Mouse (Mus musculus) neural tube, embryonic 13.5 days (tissue): Measurements from ENCODE around the gene Sap30bp. TPM values are rescaled to one million over a fixed set of nuclear protein-coding genes. Genes with fewer than 3 reads are reported as not detected.

ENCODE experiments used
- ATAC-seq: fragments of 200-750 bp; cut with Nextera tagmentation; 2 replicates; pipeline ENCODE4 v1.8.0; 2017; ENCODE audit warnings: low read depth, mild to moderate bottlenecking, moderate TSS enrichment, moderate library complexity
- H3K27ac ChIP-seq: fragments of 300-500 bp; sonication (generic); replicated peaks from 2 replicates; pipeline ENCODE4 v1.5.1; 2015; ENCODE audit warnings: moderate library complexity, mild to moderate bottlenecking, inconsistent platforms
- H3K27me3 ChIP-seq: fragments of 300-500 bp; sonication (generic); 2 replicates; pipeline ENCODE4 v1.6.1; 2015; ENCODE audit warnings: mild to moderate bottlenecking, inconsistent platforms
- H3K36me3 ChIP-seq: fragments of 300-500 bp; sonication (generic); 2 replicates; pipeline ENCODE4 v1.6.1; 2015; ENCODE audit warnings: mild to moderate bottlenecking, inconsistent platforms
- H3K4me1 ChIP-seq: fragments of 300-500 bp; sonication (generic); replicated peaks from 2 replicates; pipeline ENCODE4 v1.6.1; 2015; ENCODE audit warnings: inconsistent platforms
- H3K4me2 ChIP-seq: fragments of 300-500 bp; sonication (generic); 2 replicates; pipeline ENCODE4 v1.6.1; 2015; ENCODE audit warnings: inconsistent platforms, mild to moderate bottlenecking, moderate library complexity
- H3K4me3 ChIP-seq: fragments of 300-500 bp; sonication (generic); 2 replicates; pipeline ENCODE4 v1.5.1; 2015; ENCODE audit warnings: mild to moderate bottlenecking, inconsistent platforms
- H3K9ac ChIP-seq: fragments of 300-500 bp; sonication (generic); 2 replicates; pipeline ENCODE4 v1.6.1; 2015; ENCODE audit warnings: moderate library complexity, mild to moderate bottlenecking, inconsistent platforms
- H3K9me3 ChIP-seq: fragments of 300-500 bp; sonication (generic); 2 replicates; pipeline ENCODE4 v1.6.1; 2016; ENCODE audit warnings: inconsistent platforms
- WGBS: fragments of 180-500 bp; shearing (Covaris S2); methylation state at CpG from one replicate; pipeline ENCODE4 v1.1.7; 2015; 5-methylcytosine and 5-hydroxymethylcytosine counted together
- polyA plus RNA-seq: library from polyadenylated mRNA; unstranded; fragments of >200 nt; fragmentation: Nextera tagmentation; extraction: Ambion mirVana; gene quantifications from 2 replicates; pipeline ENCODE4 v1.2.1, GENCODE M21; 2015

Sap30bp gene
- polyA plus RNA-seq, 1 experiment from 2014 or later = 59.4 TPM

DNA sequence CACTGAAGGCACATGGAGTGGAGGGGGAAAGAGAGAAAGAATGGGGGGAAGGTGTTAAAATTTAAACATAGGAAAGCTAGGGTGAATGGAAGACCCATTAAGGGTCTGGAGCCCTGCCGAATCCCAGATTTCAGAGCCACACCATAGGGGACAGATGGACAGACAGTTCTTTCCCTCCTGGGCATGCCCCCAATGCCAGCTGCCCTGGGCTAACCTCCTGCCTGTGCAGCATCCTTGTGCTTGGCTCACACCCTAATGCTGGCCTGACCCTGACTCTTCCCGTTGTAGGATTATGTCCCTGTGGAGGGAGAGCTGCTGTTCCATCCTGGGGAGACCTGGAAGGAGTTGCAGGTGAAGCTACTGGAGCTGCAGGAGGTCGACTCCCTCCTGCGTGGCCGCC lies 64.6 kb downstream of the Sap30bp start:
- no peak overlapping the region for H3K27ac ChIP-seq
- WGBS = 76% methylated on average over 5 of the region's 5 CpGs
- ATAC-seq = no peak
- H3K9ac ChIP-seq = no peak overlapping the region
- H3K27me3 ChIP-seq = peaks cover 11% of the 10 kb centered on the region
- H3K4me3 ChIP-seq = no peak overlapping the region
- no peak overlapping the region for H3K4me2 ChIP-seq
- no peaks in the 10 kb centered on the region for H3K36me3 ChIP-seq
- H3K9me3 ChIP-seq = no peaks in the 10 kb centered on the region
- peaks cover 5% of the 10 kb centered on the region for H3K4me1 ChIP-seq

DNA sequence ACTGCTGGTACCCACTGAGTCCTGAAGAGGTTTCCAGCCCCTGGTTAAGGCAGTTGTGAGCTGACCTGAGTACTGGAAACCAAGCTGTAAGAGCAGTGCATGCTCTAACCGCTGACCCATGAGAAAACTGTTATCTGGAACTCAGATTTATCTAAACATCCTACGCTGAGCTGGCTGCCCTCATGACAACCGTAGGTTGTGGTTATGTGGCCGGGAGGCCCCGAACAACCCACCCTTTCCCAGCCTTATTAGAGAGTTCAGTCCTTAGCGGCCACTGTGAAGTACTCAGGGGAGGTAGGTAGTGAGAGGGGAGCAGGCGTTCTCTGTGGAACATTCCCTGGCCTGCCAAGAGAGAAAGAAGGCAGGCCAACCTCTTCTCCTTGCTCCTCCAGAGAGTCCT lies 65.9 kb downstream of the Sap30bp start:
- no peaks in the 10 kb centered on the region for H3K9me3 ChIP-seq
- no peaks in the 10 kb centered on the region for H3K36me3 ChIP-seq
- H3K27me3 ChIP-seq = peaks cover 7% of the 10 kb centered on the region
- H3K4me1 ChIP-seq = peaks cover 5% of the 10 kb centered on the region
- no peak for ATAC-seq
- 84% methylated on average over 7 of the region's 7 CpGs for WGBS
- no peak overlapping the region for H3K4me3 ChIP-seq
- H3K9ac ChIP-seq = no peak overlapping the region
- no peak overlapping the region for H3K4me2 ChIP-seq
- H3K27ac ChIP-seq = no peak overlapping the region

DNA sequence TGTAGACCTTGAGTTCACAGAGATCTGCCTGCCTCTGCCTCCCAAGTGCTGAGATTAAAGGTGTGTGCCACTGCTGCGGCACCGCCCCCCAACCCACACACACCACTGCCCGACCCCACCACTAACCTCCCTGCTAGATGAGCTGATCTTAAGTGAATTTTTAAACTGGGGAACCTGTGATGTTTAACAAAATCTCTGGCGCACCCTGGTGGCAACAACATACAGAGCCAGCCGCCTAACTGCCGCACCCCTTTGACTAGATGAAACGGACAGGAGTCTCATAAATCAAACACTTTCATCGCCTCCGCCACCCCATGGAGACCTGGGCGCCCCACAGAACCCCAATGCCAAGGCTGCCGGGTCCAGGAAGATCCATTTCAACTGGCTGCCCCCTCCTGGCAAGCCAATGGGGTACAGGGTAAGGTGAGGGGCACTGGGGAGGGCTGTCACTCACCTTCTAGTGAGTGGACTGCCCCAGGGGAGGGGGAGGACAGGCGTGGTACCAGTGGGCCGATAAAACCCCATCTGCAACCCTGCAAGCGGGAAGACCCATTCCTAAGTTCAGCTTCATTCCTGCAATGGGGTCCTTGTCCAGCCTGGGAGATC lies 66.6 kb downstream of the Sap30bp start:
- H3K27me3 ChIP-seq = peaks cover 7% of the 10 kb centered on the region
- H3K9me3 ChIP-seq = no peaks in the 10 kb centered on the region
- no peaks in the 10 kb centered on the region for H3K36me3 ChIP-seq
- no peak overlapping the region for H3K4me3 ChIP-seq
- no peak for ATAC-seq
- H3K4me1 ChIP-seq = peaks cover 8% of the 10 kb centered on the region
- WGBS = 16% methylated on average over 14 of the region's 14 CpGs
- H3K9ac ChIP-seq = peak overlapping the region; percentile 34; the same call in 1 of the 2 replicates
- peak overlapping the region; percentile 26; the same call in 1 of the 2 replicates for H3K4me2 ChIP-seq
- H3K27ac ChIP-seq = no peak overlapping the region

DNA sequence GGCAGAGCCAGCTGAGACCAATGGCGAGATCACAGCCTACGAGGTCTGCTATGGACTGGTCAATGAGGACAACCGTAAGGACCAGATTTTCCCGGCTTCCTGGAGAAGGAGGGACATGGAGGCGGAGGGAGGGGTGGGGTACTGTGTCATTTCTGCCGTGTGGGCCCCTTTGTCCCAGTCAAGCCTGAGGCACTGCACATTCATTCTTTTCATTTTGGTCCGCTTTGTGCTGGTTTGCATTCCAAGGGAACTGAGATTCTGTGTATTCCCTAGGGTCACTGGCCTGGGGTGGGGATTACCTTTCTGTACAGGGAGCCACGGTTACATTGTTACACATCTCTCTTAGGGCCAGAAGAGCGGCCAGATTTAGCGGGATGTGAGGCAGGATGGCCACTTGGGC lies 67.5 kb downstream of the Sap30bp start:
- Histone ChIP-seq H3K36me3 (no peaks in the 10 kb centered on the region), H3K4me2 (no peak overlapping the region), H3K9ac (no peak overlapping the region), H3K27ac (no peak overlapping the region), H3K4me1 (peaks cover 18% of the 10 kb centered on the region), H3K9me3 (no peaks in the 10 kb centered on the region), H3K27me3 (peaks cover 7% of the 10 kb centered on the region), H3K4me3 (no peak overlapping the region)
- no peak for ATAC-seq
- WGBS = 34% methylated on average over 10 of the region's 10 CpGs

DNA sequence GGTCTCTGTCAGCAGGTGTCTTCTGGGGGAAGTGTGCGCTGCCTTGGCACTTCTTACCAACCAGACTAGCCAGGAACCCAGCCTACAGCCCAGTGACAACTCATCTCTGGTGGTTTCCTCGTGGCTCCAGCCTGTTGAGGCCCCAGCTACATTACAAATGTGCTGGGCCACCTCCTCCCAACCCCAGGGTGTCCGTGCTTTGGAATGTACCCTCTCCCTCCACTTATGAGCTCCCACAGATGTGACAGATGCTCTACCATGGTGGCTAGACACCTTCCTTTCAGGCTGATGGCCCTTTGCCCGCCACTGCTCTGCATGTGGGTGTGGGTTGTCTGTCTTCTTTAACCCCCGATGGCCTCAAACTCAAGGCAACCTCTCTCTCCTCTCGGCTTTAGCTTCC lies 68.6 kb downstream of the Sap30bp start:
- peaks cover 7% of the 10 kb centered on the region for H3K27me3 ChIP-seq
- peaks cover 23% of the 10 kb centered on the region for H3K4me1 ChIP-seq
- no peak overlapping the region for H3K4me2 ChIP-seq
- H3K27ac ChIP-seq = no peak overlapping the region
- H3K9ac ChIP-seq = no peak overlapping the region
- H3K36me3 ChIP-seq = no peaks in the 10 kb centered on the region
- no peaks in the 10 kb centered on the region for H3K9me3 ChIP-seq
- 72% methylated on average over 6 of the region's 6 CpGs for WGBS
- H3K4me3 ChIP-seq = no peak overlapping the region
- no peak for ATAC-seq

DNA sequence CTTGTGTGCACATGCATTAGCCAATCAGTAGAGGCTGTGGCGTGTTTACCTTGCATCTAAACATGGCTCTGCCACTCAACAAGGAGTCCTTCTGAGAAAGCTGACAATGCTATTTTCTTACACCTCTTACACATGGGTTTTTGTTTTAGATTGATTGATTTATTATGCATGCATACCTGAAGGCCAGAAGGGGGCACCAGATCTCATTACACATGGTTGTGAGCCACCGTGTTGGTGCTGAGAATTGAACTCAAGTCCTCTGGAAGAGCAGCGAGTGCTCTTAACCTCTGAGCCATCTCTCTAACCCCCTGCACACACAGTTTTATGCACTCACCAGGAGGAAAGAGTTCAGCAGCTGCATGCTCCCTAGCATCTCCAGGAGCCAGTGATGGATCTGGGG lies 69.8 kb downstream of the Sap30bp start:
- Histone ChIP-seq H3K27ac (no peak overlapping the region), H3K27me3 (peaks cover 7% of the 10 kb centered on the region), H3K4me1 (peaks cover 23% of the 10 kb centered on the region), H3K4me3 (no peak overlapping the region), H3K36me3 (0 out of 2 replicates have a peak, but pooled peaks cover 8% of the 10 kb centered on the region), H3K9me3 (no peaks in the 10 kb centered on the region), H3K4me2 (no peak overlapping the region), H3K9ac (no peak overlapping the region)
- WGBS = 88% methylated on average over 3 of the region's 3 CpGs
- ATAC-seq = no peak

DNA sequence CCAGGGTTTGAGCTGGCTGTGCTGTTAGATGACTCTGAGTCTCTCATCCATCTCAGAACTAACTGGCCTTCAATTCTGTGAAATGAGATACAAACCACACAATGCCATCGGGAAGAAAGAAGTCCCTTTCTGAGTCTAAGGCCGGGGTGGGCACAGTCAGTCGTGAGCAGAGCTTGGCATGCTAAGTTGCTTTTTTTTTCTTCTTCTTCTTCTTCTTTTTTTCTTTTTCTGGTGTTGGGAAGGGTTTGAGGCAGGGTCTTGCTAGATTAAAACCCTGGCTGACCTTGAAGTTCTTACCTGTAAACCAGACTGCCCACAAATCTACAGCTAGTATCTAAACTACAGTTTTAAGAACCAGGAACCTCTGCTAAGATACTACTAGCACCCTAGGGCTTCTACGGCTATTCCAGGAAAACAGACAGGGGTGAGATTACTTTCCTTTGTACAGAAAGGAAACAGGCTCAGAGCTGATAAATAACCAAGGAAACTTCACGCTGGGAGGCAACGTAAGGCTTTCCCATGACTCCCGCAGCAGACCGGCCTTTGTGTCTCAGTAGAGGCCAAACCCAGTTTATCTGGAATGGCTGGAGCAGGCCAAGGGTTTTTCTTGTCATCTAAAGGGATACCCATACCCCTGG lies 71.2 kb downstream of the Sap30bp start:
- WGBS = 33% methylated on average over 8 of the region's 8 CpGs
- H3K4me3 ChIP-seq = peak overlapping the region; percentile 31
- peak overlapping the region; percentile 59 for H3K4me2 ChIP-seq
- peaks cover 23% of the 10 kb centered on the region for H3K4me1 ChIP-seq
- H3K9ac ChIP-seq = peak overlapping the region; percentile 64
- no peaks in the 10 kb centered on the region for H3K9me3 ChIP-seq
- peaks cover 7% of the 10 kb centered on the region for H3K27me3 ChIP-seq
- H3K36me3 ChIP-seq = peaks cover 14% of the 10 kb centered on the region; the same call in 1 of the 2 replicates
- ATAC-seq = no peak
- 0 out of 2 replicates have a peak overlapping the region, but pooled peaks have one; percentile 23 for H3K27ac ChIP-seq

DNA sequence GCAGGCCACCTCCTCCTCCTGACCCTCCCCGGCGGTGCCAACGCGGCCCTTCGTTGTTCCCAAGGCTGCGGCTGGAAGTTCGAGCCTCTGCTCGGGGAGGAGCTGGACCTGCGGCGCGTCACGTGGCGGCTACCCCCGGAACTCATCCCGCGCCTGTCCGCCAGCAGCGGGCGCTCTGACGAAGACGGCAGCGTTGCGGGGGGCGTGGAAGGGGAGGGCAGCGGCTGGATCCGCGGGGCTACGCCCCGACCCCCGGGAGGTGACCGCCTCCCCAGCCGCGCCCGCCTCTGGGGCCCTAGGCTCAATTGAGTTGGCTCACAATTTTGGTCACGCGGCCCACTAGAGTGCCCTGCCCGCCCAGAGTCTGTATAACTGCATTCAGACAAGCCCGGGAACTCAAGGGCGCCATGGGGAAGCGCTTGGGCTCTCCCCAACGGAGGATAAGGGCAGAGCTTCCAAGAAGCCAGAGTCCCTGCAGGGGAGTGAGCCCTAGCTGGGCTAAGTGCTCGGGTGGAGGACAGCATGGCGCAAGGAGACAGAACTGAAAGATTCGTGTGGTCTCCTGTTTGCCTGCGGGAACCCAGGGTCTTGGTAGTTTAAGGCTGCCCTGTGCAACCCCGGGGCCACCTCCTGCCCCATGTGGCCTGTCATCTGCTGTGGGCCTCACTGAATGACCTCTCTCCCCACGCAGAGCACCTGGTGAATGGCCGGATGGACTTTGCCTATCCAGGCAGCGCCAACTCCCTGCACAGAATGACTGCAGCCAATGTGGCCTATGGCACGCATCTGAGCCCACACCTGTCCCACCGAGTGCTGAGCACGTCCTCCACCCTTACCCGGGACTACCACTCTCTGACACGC lies 72.0 kb downstream of the Sap30bp start:
- Histone ChIP-seq H3K27ac (peak overlapping the region; percentile 28; the same call in 1 of the 2 replicates), H3K4me1 (peaks cover 18% of the 10 kb centered on the region), H3K4me3 (peak overlapping the region; percentile 31), H3K4me2 (peak overlapping the region; percentile 59), H3K9ac (peak overlapping the region; percentile 64), H3K36me3 (peaks cover 14% of the 10 kb centered on the region; the same call in 1 of the 2 replicates), H3K9me3 (no peaks in the 10 kb centered on the region), H3K27me3 (peaks cover 3% of the 10 kb centered on the region; the same call in 1 of the 2 replicates)
- WGBS = 6% methylated on average over 53 of the region's 54 CpGs
- peak; percentile 55 for ATAC-seq

DNA sequence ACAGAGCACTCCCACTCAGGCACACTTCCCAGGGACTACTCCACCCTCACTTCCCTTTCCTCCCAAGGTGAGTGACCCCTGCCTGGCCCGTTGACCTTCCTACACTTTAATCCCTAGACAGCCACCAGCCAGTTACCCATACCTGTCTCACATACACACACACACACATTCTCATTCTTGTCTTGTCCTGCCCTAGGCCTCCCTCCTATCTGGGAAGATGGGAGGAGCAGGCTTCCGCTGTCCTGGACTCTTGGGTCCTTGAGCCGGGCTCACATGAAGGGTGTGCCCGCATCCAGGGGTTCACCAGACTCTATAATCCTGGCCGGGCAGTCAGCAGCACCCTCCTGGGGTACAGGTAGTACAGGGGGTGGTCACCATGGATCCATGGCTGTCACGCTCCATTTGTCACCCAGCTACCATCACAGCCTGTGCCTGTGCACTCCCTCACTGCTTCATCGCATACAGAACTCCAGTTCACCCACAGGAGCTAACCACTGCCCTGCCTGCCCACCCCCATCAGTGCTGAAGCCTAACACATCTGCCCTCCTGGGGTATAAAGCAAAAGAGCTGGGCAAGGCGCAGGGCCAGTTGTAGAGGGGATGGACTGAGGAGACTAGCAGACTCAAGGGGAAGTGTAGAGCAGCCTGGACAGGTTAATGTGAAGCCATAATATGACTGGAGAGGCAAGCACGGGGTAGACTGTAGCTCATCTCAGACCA lies 72.8 kb downstream of the Sap30bp start:
- Histone ChIP-seq H3K27ac (no peak overlapping the region), H3K9ac (peak overlapping the region; percentile 64; the same call in 1 of the 2 replicates), H3K9me3 (no peaks in the 10 kb centered on the region), H3K4me2 (peak overlapping the region; percentile 59), H3K27me3 (no peaks in the 10 kb centered on the region), H3K4me3 (no peak overlapping the region), H3K4me1 (peaks cover 17% of the 10 kb centered on the region), H3K36me3 (peaks cover 14% of the 10 kb centered on the region; the same call in 1 of the 2 replicates)
- 71% methylated on average over 9 of the region's 9 CpGs for WGBS
- ATAC-seq = peak; percentile 5; the same call in 1 of the 2 replicates

DNA sequence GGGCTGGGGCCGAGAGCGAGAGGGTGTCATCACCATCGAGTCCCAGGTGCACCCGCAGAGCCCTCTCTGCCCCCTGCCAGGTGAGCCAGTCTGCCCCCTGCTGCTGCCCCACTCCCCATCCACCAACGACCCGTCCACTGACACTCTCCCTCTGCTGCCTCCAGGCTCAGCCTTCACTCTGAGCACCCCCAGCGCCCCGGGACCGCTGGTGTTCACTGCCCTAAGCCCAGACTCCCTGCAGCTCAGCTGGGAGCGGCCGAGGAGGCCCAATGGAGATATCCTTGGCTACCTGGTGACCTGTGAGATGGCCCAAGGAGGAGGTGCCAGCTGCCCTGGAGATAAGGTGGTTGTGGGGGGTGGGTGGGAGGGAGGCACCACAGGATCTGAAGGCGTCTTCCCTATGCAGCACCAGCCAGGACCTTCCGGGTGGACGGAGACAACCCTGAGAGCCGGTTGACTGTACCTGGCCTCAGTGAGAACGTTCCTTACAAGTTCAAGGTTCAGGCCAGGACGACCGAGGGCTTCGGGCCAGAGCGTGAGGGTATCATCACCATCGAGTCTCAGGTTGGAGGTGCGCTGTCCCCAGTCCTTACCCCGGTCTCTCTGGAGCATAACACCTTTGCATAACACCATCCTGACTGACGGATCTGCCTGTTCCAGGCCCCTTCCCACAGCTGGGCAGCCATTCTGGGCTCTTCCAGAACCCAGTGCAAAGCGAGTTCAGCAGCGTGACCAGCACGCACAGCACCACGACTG lies 74.2 kb downstream of the Sap30bp start:
- Histone ChIP-seq H3K36me3 (peaks cover 14% of the 10 kb centered on the region; the same call in 1 of the 2 replicates), H3K27ac (no peak overlapping the region), H3K9ac (no peak overlapping the region; the same call in 1 of the 2 replicates), H3K4me3 (no peak overlapping the region), H3K4me1 (peaks cover 28% of the 10 kb centered on the region), H3K27me3 (no peaks in the 10 kb centered on the region), H3K4me2 (no peak overlapping the region), H3K9me3 (no peaks in the 10 kb centered on the region)
- ATAC-seq = no peak
- 91% methylated on average over 28 of the region's 28 CpGs for WGBS

DNA sequence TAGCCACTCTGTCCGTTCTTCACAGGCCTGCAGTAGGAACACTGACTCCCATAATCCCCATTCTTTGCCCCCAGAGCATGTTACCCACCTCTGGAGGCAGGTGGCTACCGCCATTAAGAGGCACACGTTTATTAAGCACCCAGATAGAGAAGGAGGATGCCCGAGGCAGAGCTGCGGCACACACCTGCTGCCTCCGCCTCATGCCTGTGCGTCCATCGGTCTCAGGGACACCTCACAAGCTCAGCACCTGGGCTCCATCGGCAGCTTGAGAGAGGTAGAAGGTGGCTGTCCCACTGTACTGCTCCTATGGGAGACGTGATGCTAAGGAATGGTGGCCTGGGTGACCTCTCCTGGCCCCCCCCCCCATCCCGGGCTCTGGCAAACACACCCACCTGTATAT lies 75.3 kb downstream of the Sap30bp start:
- Histone ChIP-seq H3K27me3 (no peaks in the 10 kb centered on the region), H3K9me3 (no peaks in the 10 kb centered on the region), H3K27ac (no peak overlapping the region), H3K4me2 (no peak overlapping the region), H3K36me3 (peaks cover 14% of the 10 kb centered on the region; the same call in 1 of the 2 replicates), H3K9ac (no peak overlapping the region), H3K4me3 (no peak overlapping the region), H3K4me1 (peaks cover 37% of the 10 kb centered on the region)
- WGBS = 90% methylated on average over 11 of the region's 11 CpGs
- ATAC-seq = no peak
